Mouse (Mus musculus): Measurements from ENCODE around the gene Ppp1r13l.

DNA sequence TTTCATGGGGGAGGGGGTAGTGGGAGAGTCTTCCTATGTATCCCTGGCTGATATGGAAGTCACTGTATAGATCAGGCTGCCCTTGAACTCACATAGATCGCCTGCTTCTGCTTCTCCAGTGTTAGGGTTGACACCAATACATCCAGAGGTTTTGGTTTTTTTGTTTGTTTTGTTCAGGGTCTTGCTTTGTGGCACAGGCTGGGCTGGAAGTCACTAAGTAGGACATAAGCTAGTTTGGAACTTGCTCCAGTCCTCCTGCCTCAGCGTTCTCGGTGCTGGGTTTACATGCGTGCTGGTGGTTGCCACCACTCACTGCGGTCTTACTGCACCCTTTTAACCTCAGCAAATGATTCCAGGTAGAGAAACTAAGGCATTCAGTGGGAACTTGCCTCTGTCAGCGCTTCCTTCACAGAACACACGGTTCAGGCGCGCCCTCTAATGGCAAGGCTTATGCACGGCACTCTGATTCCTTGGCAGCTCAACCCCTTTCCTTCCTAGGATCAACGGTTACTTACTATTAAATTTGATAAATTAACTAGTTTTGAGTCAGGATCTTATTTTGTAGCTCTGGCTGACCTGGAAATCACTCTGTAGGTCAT is 16.2 kb upstream of the Ppp1r13l start:
- no peak for TF ChIP-seq POLR2A (IDR thresholded peaks at IDR 0.05; ENCODE audit: control insufficient read depth, low read depth, low read length)
- TF ChIP-seq CTCF (IDR thresholded peaks at IDR 0.05; ENCODE audit: control insufficient read depth, insufficient read depth, insufficient replicate concordance, low read depth, low read length) = peak; percentile 81; the same call in 1 of the 2 replicates

Data from testis, adult 2 months (tissue).